Mouse (Mus musculus) embryonic fibroblast, embryonic 13.5 days (primary cell): ENCODE results near the gene Col8a1.
A peak's percentile ranks its signal among the peaks of the same experiment; 100 is the strongest.

Source experiments
- CTCF ChIP-seq: IDR thresholded peaks from 2 replicates; pipeline ENCODE4 v1.5.1; 2011; ENCODE audit warnings: mild to moderate bottlenecking, control low read depth, low read length, moderate library complexity, borderline replicate concordance; ENCODE audit not compliant: insufficient read depth
- POLR2A ChIP-seq: IDR thresholded peaks from 2 replicates; pipeline ENCODE4 v1.6.1; 2011; ENCODE audit warnings: low read depth, mild to moderate bottlenecking, control low read depth, low read length, moderate library complexity

DNA sequence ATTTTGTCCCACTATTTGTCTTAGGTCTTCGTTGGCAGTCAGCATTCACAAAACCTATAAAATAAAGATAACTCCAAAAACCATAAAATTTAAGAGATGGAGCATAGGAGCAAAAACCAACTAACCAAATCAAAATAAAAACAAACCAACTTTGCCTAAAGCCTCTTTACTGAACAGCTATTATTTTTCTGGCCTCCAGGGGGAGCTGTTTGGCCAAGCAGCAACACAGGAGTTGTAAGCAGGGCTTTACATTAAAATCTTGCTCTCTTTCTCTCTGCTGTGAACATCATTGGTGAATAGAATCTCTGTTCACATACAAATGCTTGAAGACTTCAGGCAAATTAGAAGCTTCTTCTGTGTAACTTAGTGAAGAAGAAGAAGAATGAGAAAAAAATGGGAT, 142.8 kb downstream of the Col8a1 start:
- TF ChIP-seq CTCF (0 out of 2 replicates have a peak, but pooled peaks have one; percentile 27), POLR2A (no peak)
